Mouse (Mus musculus) layer of hippocampus, adult 9-11 months (tissue): Measurements from ENCODE around the gene Akr1c19.
A peak's percentile ranks its signal among the peaks of the same experiment; 100 is the strongest.

ENCODE experiments used
- DNase-seq: peaks from one replicate; pipeline ENCODE4 v3.0.0; 2022

The Akr1c19 gene

GRCm38 (mm10) chr13:4270860-4271259 is 42.4 kb downstream of the Akr1c19 start:
- no peak for DNase-seq

GRCm38 (mm10) chr13:4277526-4277925 is 49.0 kb downstream of the Akr1c19 start:
- DNase-seq = no peak

- no peak for DNase-seq
These were observed 50.8 kb downstream of the Akr1c19 start, which contains the start of gene Akr1c12 for GRCm38 (mm10) chr13:4279284-4279683. Gene Akr1c12 (minus strand): TSS chr13:4279433.

- DNase-seq = peak; percentile 4
These were observed 53.2 kb downstream of the Akr1c19 start for GRCm38 (mm10) chr13:4281471-4282412.

GRCm38 (mm10) chr13:4296991-4297390 is 68.5 kb downstream of the Akr1c19 start:
- no peak for DNase-seq
